Mouse (Mus musculus) adrenal gland, postnatal 0 days (tissue): ENCODE data around the gene Scgb2b26. TPM values are rescaled to one million over a fixed set of nuclear protein-coding genes. Genes with fewer than 3 reads are reported as not detected.

Experiments
- polyA plus RNA-seq: library from polyadenylated mRNA; unstranded; fragments of >200 nt; fragmentation: Nextera tagmentation; extraction: Ambion mirVana; gene quantifications from 2 replicates; pipeline ENCODE4 v1.2.1, GENCODE M21; 2015

Gene Scgb2b26
- polyA plus RNA-seq, result not detected in 2 replicates

GRCm38 (mm10) chr7:33944940-33945339 lies at the start of gene Scgb2b26:
Scgb2b26 (minus strand) TSS chr7:33945040.

Other genes with a start within 250 kb of the Scgb2b26 start
- gene Scgb2b24, start 205.7 kb downstream of the Scgb2b26 start, polyA plus RNA-seq, result not detected in 2 replicates
- gene Scgb1b24, start 201.2 kb downstream of the Scgb2b26 start, polyA plus RNA-seq, result not detected in 2 replicates
- gene Scgb2b27, start 68.9 kb upstream of the Scgb2b26 start, polyA plus RNA-seq, result not detected in 2 replicates
- not detected in 2 replicates for gene Scgb1b27, start 76.4 kb upstream of the Scgb2b26 start, polyA plus RNA-seq
- not detected in 2 replicates for gene Scgb1b30, start 150.4 kb upstream of the Scgb2b26 start, polyA plus RNA-seq
- gene Wtip, start 188.2 kb upstream of the Scgb2b26 start, polyA plus RNA-seq, result 7.6 and 7.7 TPM in 2 replicates
- 91.6 and 110 TPM in 2 replicates for gene Uba2, start 224.6 kb upstream of the Scgb2b26 start, polyA plus RNA-seq